16 mouse cellular contexts compared by ENCODE assay signal in the genomic region with DNA sequence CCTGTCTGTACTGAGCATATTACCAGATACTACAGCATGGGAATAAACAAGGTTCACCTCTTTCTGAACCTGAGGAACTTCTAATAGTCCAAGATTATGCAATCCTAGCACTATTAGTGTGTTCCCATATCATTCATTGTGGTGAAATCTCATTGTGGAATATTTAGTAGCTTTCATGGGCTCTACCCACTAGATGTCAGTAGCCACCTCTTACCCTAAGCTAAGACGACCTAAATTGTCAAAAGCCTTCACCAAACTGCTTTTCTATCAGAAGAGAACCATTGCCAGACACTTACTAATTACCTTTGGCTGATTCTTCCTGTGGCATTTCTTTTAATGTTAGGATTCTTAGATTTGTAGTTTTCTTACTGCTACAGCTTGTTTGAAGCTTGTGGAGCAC.
DNase-seq lines count a peak whose midpoint lies in the region; ATAC-seq and TF ChIP-seq lines count a peak whose summit lies in the region.
"Had no signal": no experiment of that assay in that cellular context is flagged by ENCODE, and none has a peak within 500 bp of the region (broad histone marks: within the 10 kb centered on the region; RNA-seq: fewer than 3 reads in every experiment).

No protein-coding gene starts in this region.

- no peaks in the 10 kb centered on the region for H3K36me3 ChIP-seq in forebrain, embryonic 13.5 days (ENCODE audit: poor library complexity, severe bottlenecking)
- H3K36me3 ChIP-seq in forebrain, embryonic 12.5 days (replicated peaks), result no peaks in the 10 kb centered on the region
- no peaks in the 10 kb centered on the region for H3K36me3 ChIP-seq in CH12.LX (replicated peaks in 1 of 2; ENCODE audit: control insufficient read depth in 1 of 2, insufficient read depth in 1 of 2, low read length in 1 of 2)
- H3K36me3 ChIP-seq: heart, embryonic 15.5 days; limb, embryonic 12.5 days; lung, embryonic 15.5 days; neural tube, embryonic 13.5 days had no signal

- TF ChIP-seq RAD21 in CH12.LX (IDR thresholded peaks at IDR 0.05; ENCODE audit: low read depth, low read length), result peak; percentile 52

- H3K27ac ChIP-seq in forebrain, embryonic 13.5 days, result no peak overlapping the region
- H3K27ac ChIP-seq in forebrain, embryonic 12.5 days, result no peak overlapping the region
- no peak overlapping the region for H3K27ac ChIP-seq in CH12.LX (ENCODE audit: insufficient read depth, low read depth)
- H3K27ac ChIP-seq: heart, embryonic 15.5 days; limb, embryonic 12.5 days; lung, embryonic 15.5 days; neural tube, embryonic 13.5 days had no signal

- H3K27me3 ChIP-seq in forebrain, embryonic 13.5 days, result no peaks in the 10 kb centered on the region
- no peaks in the 10 kb centered on the region for H3K27me3 ChIP-seq in forebrain, embryonic 12.5 days
- H3K27me3 ChIP-seq in CH12.LX (replicated peaks), result no peaks in the 10 kb centered on the region
- H3K27me3 ChIP-seq: heart, embryonic 15.5 days; limb, embryonic 12.5 days; lung, embryonic 15.5 days; neural tube, embryonic 13.5 days had no signal

- H3K4me2 ChIP-seq in forebrain, embryonic 13.5 days, result no peak overlapping the region
- H3K4me2 ChIP-seq in forebrain, embryonic 12.5 days, result no peak overlapping the region
- no peak overlapping the region for H3K4me2 ChIP-seq in CH12.LX (ENCODE audit: insufficient read depth, low read depth, poor library complexity, severe bottlenecking)
- H3K4me2 ChIP-seq: heart, embryonic 15.5 days; limb, embryonic 12.5 days; lung, embryonic 15.5 days; neural tube, embryonic 13.5 days had no signal

- peak; percentile 20 for DNase-seq in layer of hippocampus, adult 9-10 months (ENCODE audit: low spot score)
- DNase-seq in layer of hippocampus, adult 8-10 months (ENCODE audit: low spot score in 2 of 2), result no peak
- peak; percentile 0 for DNase-seq in CH12.LX (ENCODE audit: extremely low read depth)
- peak; percentile 31 for DNase-seq in embryo, embryonic 10.5 days (ENCODE audit: low spot score)
- DNase-seq in B cell, adult 2 months, result no peak
- DNase-seq in gastrocnemius, adult 8-10 months (ENCODE audit: low spot score in 2 of 2), result no peak
- DNase-seq: cerebellum, adult 9-11 months; gastrocnemius, postnatal 36 days; right cerebral cortex, postnatal 14 days; thymus, postnatal 4 days had no signal

- dilution Hi-C loops in CH12.LX (cut with MboI; ENCODE audit: extremely low pct_ligation_motif_present, extremely low pct_unique_long_range_greater_than_20kb, low sequenced_read_pairs), result no loop called here

- peak in 1 of 2 experiments; percentile 51; a peak in 2 of 4 replicates for TF ChIP-seq CTCF in CH12.LX (conservative IDR thresholded peaks at IDR 0.05 in 1 of 2, IDR thresholded peaks at IDR 0.05 in 1 of 2; ENCODE audit: low read depth in 2 of 2, low read length in 2 of 2)

- H3K9me3 ChIP-seq in forebrain, embryonic 13.5 days (replicated peaks), result no peaks in the 10 kb centered on the region
- H3K9me3 ChIP-seq in forebrain, embryonic 12.5 days, result no peaks in the 10 kb centered on the region
- H3K9me3 ChIP-seq in CH12.LX (replicated peaks; ENCODE audit: low read length), result no peaks in the 10 kb centered on the region
- H3K9me3 ChIP-seq: heart, embryonic 15.5 days; limb, embryonic 12.5 days; lung, embryonic 15.5 days; neural tube, embryonic 13.5 days had no signal

- 22% methylated on average over 1 of the region's 1 CpGs for WGBS in forebrain, embryonic 13.5 days
- WGBS in forebrain, embryonic 12.5 days, result 21% methylated on average over 1 of the region's 1 CpGs

- ATAC-seq in forebrain, embryonic 13.5 days, result 0 out of 2 replicates have a peak, but pooled peaks have one; percentile 40
- ATAC-seq in forebrain, embryonic 12.5 days (ENCODE audit: low FRiP score), result no peak

- H3K4me3 ChIP-seq in forebrain, embryonic 13.5 days, result no peak overlapping the region
- no peak overlapping the region for H3K4me3 ChIP-seq in forebrain, embryonic 12.5 days (replicated peaks)
- no peak overlapping the region for H3K4me3 ChIP-seq in CH12.LX (replicated peaks in 1 of 3; ENCODE audit: low read depth in 2 of 3, low read length in 2 of 3, poor library complexity in 1 of 3)
- H3K4me3 ChIP-seq: heart, embryonic 15.5 days; limb, embryonic 12.5 days; lung, embryonic 15.5 days; neural tube, embryonic 13.5 days had no signal

- no peak for TF ChIP-seq POLR2A in CH12.LX (IDR thresholded peaks at IDR 0.05; ENCODE audit: low read depth, low read length)

- TF ChIP-seq EP300 in CH12.LX (IDR thresholded peaks at IDR 0.05; ENCODE audit: low read length), result no peak

- H3K79me2 ChIP-seq in CH12.LX (replicated peaks; ENCODE audit: control insufficient read depth, extremely low read depth, insufficient read depth, poor library complexity, severe bottlenecking), result no peaks in the 10 kb centered on the region

- in situ Hi-C loops in CH12.LX (cut with MboI; ENCODE audit: low pct_ligation_motif_present, low pct_unique_long_range_greater_than_20kb, low sequenced_read_pairs), result no loop called here

- peaks cover 20% of the 10 kb centered on the region for H3K4me1 ChIP-seq in forebrain, embryonic 13.5 days
- H3K4me1 ChIP-seq in forebrain, embryonic 12.5 days, result peaks cover 6% of the 10 kb centered on the region
- no peaks in the 10 kb centered on the region for H3K4me1 ChIP-seq in CH12.LX (ENCODE audit: control insufficient read depth in 1 of 2, insufficient read depth in 2 of 2)
- H3K4me1 ChIP-seq: heart, embryonic 15.5 days; lung, embryonic 15.5 days had no signal

- no peak overlapping the region for H3K9ac ChIP-seq in forebrain, embryonic 13.5 days
- H3K9ac ChIP-seq in forebrain, embryonic 12.5 days, result no peak overlapping the region
- H3K9ac ChIP-seq in CH12.LX (ENCODE audit: insufficient read depth, low read depth), result no peak overlapping the region
- H3K9ac ChIP-seq: heart, embryonic 15.5 days; limb, embryonic 12.5 days; lung, embryonic 15.5 days; neural tube, embryonic 13.5 days had no signal

TF ChIP-seq in CH12.LX, 34 proteins besides CTCF, POLR2A, EP300 and RAD21:
- TF ChIP-seq SMC3 (IDR thresholded peaks at IDR 0.05; ENCODE audit: low read depth, low read length) (peak; percentile 30), JUN (IDR thresholded peaks at IDR 0.05; ENCODE audit: insufficient read depth, low read depth, low read length) (no peak)

Comparison
In these comparisons a context has a peak if more than half of its experiments do, and no peak if none do; other contexts are left out.
1. DNase-seq: peak in layer of hippocampus, adult 9-10 months (single experiment), CH12.LX (single experiment) and embryo, embryonic 10.5 days (single experiment); none in layer of hippocampus, adult 8-10 months (0 of 2), B cell, adult 2 months (0 of 2) and gastrocnemius, adult 8-10 months (0 of 2).